Mouse (Mus musculus): Measurements from ENCODE around the gene F2r. TPM values are rescaled to one million over a fixed set of nuclear protein-coding genes. Genes with fewer than 3 reads are reported as not detected.

The F2r gene
- polyA plus RNA-seq, 1 experiment from 2014 or later = 107 TPM

- H3K36me3 ChIP-seq (ENCODE audit: control insufficient read depth, insufficient read depth) = no peaks in the 10 kb centered on the region
- H3K9me3 ChIP-seq (replicated peaks; ENCODE audit: control insufficient read depth, low read length) = no peaks in the 10 kb centered on the region
- no peak for ATAC-seq (replicated peaks; ENCODE audit: extremely low read depth, insufficient read depth, low FRiP score)
- H3K4me3 ChIP-seq (ENCODE audit: low read length) = no peak overlapping the region
- WGBS = 87% methylated on average over 5 of the region's 5 CpGs
- H3K4me1 ChIP-seq (ENCODE audit: control insufficient read depth, insufficient read depth, low read length) = no peaks in the 10 kb centered on the region
- no peaks in the 10 kb centered on the region for H3K27me3 ChIP-seq (ENCODE audit: control insufficient read depth, insufficient read depth, low read length)
- no peak overlapping the region for H3K9ac ChIP-seq (ENCODE audit: low read length)
- no peak overlapping the region for H3K27ac ChIP-seq (ENCODE audit: low read length)
- no peak overlapping the region for H3K4me2 ChIP-seq (ENCODE audit: low read depth, low read length)
Observed at GRCm38 (mm10) chr13:95578016-95578697, 40.1 kb downstream of the F2r start.

- Histone ChIP-seq H3K9me3 (replicated peaks; ENCODE audit: control insufficient read depth, low read length) (0 out of 2 replicates have a peak, but pooled peaks cover 6% of the 10 kb centered on the region), H3K36me3 (ENCODE audit: control insufficient read depth, insufficient read depth) (no peaks in the 10 kb centered on the region), H3K27ac (ENCODE audit: low read length) (no peak overlapping the region), H3K4me2 (ENCODE audit: low read depth, low read length) (no peak overlapping the region), H3K4me3 (ENCODE audit: low read length) (no peak overlapping the region), H3K27me3 (ENCODE audit: control insufficient read depth, insufficient read depth, low read length) (no peaks in the 10 kb centered on the region), H3K9ac (ENCODE audit: low read length) (no peak overlapping the region), H3K4me1 (ENCODE audit: control insufficient read depth, insufficient read depth, low read length) (no peaks in the 10 kb centered on the region)
- WGBS = 93% methylated on average over 4 of the region's 4 CpGs
- no peak for ATAC-seq (replicated peaks; ENCODE audit: extremely low read depth, insufficient read depth, low FRiP score)
Observed at GRCm38 (mm10) chr13:95570877-95571276, 47.4 kb downstream of the F2r start.

- Histone ChIP-seq H3K4me2 (ENCODE audit: low read depth, low read length) (no peak overlapping the region), H3K4me1 (ENCODE audit: control insufficient read depth, insufficient read depth, low read length) (no peaks in the 10 kb centered on the region), H3K36me3 (ENCODE audit: control insufficient read depth, insufficient read depth) (no peaks in the 10 kb centered on the region), H3K9ac (ENCODE audit: low read length) (no peak overlapping the region), H3K27ac (ENCODE audit: low read length) (no peak overlapping the region), H3K9me3 (replicated peaks; ENCODE audit: control insufficient read depth, low read length) (0 out of 2 replicates have a peak, but pooled peaks cover 6% of the 10 kb centered on the region), H3K27me3 (ENCODE audit: control insufficient read depth, insufficient read depth, low read length) (no peaks in the 10 kb centered on the region), H3K4me3 (ENCODE audit: low read length) (no peak overlapping the region)
- ATAC-seq (replicated peaks; ENCODE audit: extremely low read depth, insufficient read depth, low FRiP score) = no peak
Observed at GRCm38 (mm10) chr13:95569326-95569725, 49.0 kb downstream of the F2r start.

GRCm38 (mm10) chr13:95568336-95568735 lies 50.0 kb downstream of the F2r start:
- no peaks in the 10 kb centered on the region for H3K27me3 ChIP-seq (ENCODE audit: control insufficient read depth, insufficient read depth, low read length)
- 96% methylated on average over 3 of the region's 3 CpGs for WGBS
- H3K9ac ChIP-seq (ENCODE audit: low read length) = no peak overlapping the region
- H3K9me3 ChIP-seq (replicated peaks; ENCODE audit: control insufficient read depth, low read length) = 0 out of 2 replicates have a peak, but pooled peaks cover 6% of the 10 kb centered on the region
- H3K36me3 ChIP-seq (ENCODE audit: control insufficient read depth, insufficient read depth) = no peaks in the 10 kb centered on the region
- no peak overlapping the region for H3K27ac ChIP-seq (ENCODE audit: low read length)
- no peak for ATAC-seq (replicated peaks; ENCODE audit: extremely low read depth, insufficient read depth, low FRiP score)
- H3K4me3 ChIP-seq (ENCODE audit: low read length) = no peak overlapping the region
- no peak overlapping the region for H3K4me2 ChIP-seq (ENCODE audit: low read depth, low read length)
- H3K4me1 ChIP-seq (ENCODE audit: control insufficient read depth, insufficient read depth, low read length) = no peaks in the 10 kb centered on the region

GRCm38 (mm10) chr13:95566841-95567551 lies 51.3 kb downstream of the F2r start:
- H3K9ac ChIP-seq (ENCODE audit: low read length) = no peak overlapping the region
- no peak overlapping the region for H3K4me3 ChIP-seq (ENCODE audit: low read length)
- WGBS = 90% methylated on average over 15 of the region's 15 CpGs
- 0 out of 2 replicates have a peak, but pooled peaks cover 6% of the 10 kb centered on the region for H3K9me3 ChIP-seq (replicated peaks; ENCODE audit: control insufficient read depth, low read length)
- peaks cover 5% of the 10 kb centered on the region; the same call in 1 of the 2 replicates for H3K4me1 ChIP-seq (ENCODE audit: control insufficient read depth, insufficient read depth, low read length)
- no peaks in the 10 kb centered on the region for H3K27me3 ChIP-seq (ENCODE audit: control insufficient read depth, insufficient read depth, low read length)
- H3K36me3 ChIP-seq (ENCODE audit: control insufficient read depth, insufficient read depth) = no peaks in the 10 kb centered on the region
- no peak overlapping the region for H3K27ac ChIP-seq (ENCODE audit: low read length)
- no peak overlapping the region for H3K4me2 ChIP-seq (ENCODE audit: low read depth, low read length)
- no peak for ATAC-seq (replicated peaks; ENCODE audit: extremely low read depth, insufficient read depth, low FRiP score)

GRCm38 (mm10) chr13:95563693-95564092 lies 54.6 kb downstream of the F2r start:
- Histone ChIP-seq H3K4me2 (ENCODE audit: low read depth, low read length) (no peak overlapping the region), H3K27ac (ENCODE audit: low read length) (no peak overlapping the region), H3K36me3 (ENCODE audit: control insufficient read depth, insufficient read depth) (no peaks in the 10 kb centered on the region), H3K4me1 (ENCODE audit: control insufficient read depth, insufficient read depth, low read length) (peaks cover 5% of the 10 kb centered on the region; the same call in 1 of the 2 replicates), H3K27me3 (ENCODE audit: control insufficient read depth, insufficient read depth, low read length) (no peaks in the 10 kb centered on the region), H3K4me3 (ENCODE audit: low read length) (no peak overlapping the region), H3K9ac (ENCODE audit: low read length) (no peak overlapping the region), H3K9me3 (replicated peaks; ENCODE audit: control insufficient read depth, low read length) (0 out of 2 replicates have a peak, but pooled peaks cover 3% of the 10 kb centered on the region)
- WGBS = 0% methylated on average over 3 of the region's 3 CpGs
- peak; percentile 61 for ATAC-seq (replicated peaks; ENCODE audit: extremely low read depth, insufficient read depth, low FRiP score)

GRCm38 (mm10) chr13:95563066-95563610 lies 55.1 kb downstream of the F2r start:
- peak; percentile 51 for ATAC-seq (replicated peaks; ENCODE audit: extremely low read depth, insufficient read depth, low FRiP score)
- Histone ChIP-seq H3K9me3 (replicated peaks; ENCODE audit: control insufficient read depth, low read length) (0 out of 2 replicates have a peak, but pooled peaks cover 3% of the 10 kb centered on the region), H3K36me3 (ENCODE audit: control insufficient read depth, insufficient read depth) (no peaks in the 10 kb centered on the region), H3K27me3 (ENCODE audit: control insufficient read depth, insufficient read depth, low read length) (no peaks in the 10 kb centered on the region), H3K9ac (ENCODE audit: low read length) (no peak overlapping the region), H3K4me3 (ENCODE audit: low read length) (no peak overlapping the region), H3K27ac (ENCODE audit: low read length) (no peak overlapping the region), H3K4me2 (ENCODE audit: low read depth, low read length) (no peak overlapping the region), H3K4me1 (ENCODE audit: control insufficient read depth, insufficient read depth, low read length) (peaks cover 5% of the 10 kb centered on the region; the same call in 1 of the 2 replicates)
- 30% methylated on average over 10 of the region's 10 CpGs for WGBS

- WGBS = 61% methylated on average over 7 of the region's 7 CpGs
- H3K27ac ChIP-seq (ENCODE audit: low read length) = no peak overlapping the region
Observed at GRCm38 (mm10) chr13:95557326-95557725, 61.0 kb downstream of the F2r start.

More at GRCm38 (mm10) chr13:95557326-95557725, 61.0 kb downstream of the F2r start:
- Histone ChIP-seq H3K9me3 (replicated peaks; ENCODE audit: control insufficient read depth, low read length) (0 out of 2 replicates have a peak, but pooled peaks cover 3% of the 10 kb centered on the region), H3K27me3 (ENCODE audit: control insufficient read depth, insufficient read depth, low read length) (no peaks in the 10 kb centered on the region), H3K9ac (ENCODE audit: low read length) (no peak overlapping the region), H3K4me3 (ENCODE audit: low read length) (no peak overlapping the region), H3K36me3 (ENCODE audit: control insufficient read depth, insufficient read depth) (no peaks in the 10 kb centered on the region), H3K4me1 (ENCODE audit: control insufficient read depth, insufficient read depth, low read length) (no peaks in the 10 kb centered on the region), H3K4me2 (ENCODE audit: low read depth, low read length) (no peak overlapping the region)
- ATAC-seq (replicated peaks; ENCODE audit: extremely low read depth, insufficient read depth, low FRiP score) = no peak
